Mouse (Mus musculus): ENCODE measurements around the gene Sar1b.
"Not testable (repeated sequence)": the region's sequence is repeated elsewhere in the genome, so short reads cannot be mapped to it uniquely, and the experiment has no call there.

The Sar1b gene

DNA sequence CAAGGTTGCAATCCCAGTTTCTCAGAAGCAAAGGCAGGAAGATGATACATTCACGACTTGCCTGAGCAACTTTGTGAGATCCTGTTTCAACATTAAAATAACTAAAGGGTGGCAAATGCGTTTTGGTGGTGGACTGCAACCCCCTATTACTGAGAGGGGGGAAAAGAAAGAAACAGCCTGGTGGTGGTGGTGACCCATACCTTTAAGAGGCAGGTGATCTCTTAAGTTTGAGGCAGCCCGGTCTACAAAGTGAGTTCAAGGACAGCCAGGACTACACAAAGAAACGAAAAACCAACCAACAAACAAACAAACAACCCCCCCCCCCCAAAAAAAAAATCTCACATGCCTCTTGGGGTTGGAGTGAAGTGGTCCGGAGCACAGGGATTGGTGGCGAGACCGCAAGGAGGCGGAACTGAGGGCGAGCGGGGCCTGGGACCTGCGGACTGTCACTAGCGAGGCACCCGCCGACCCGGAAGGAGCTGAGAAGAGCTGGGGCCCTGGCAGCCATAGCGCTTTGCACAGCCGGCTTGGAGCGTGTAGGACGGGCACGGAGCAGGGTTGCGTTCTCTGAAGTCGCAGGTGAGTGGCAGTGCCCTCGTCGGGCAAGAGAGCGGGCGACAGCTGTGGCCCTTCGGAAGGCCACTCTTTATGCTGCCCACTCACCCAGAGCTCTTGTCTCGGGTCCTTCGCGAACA lies at the start of gene Sar1b, which contains the start of gene Sec24a:
Gene Sar1b (plus strand): TSS at position 475 of the 695 bp plus-strand sequence.
Gene Sec24a (minus strand): TSS at position 422 of the 695 bp plus-strand sequence.
- DNase-seq, result peak; percentile 86

DNA sequence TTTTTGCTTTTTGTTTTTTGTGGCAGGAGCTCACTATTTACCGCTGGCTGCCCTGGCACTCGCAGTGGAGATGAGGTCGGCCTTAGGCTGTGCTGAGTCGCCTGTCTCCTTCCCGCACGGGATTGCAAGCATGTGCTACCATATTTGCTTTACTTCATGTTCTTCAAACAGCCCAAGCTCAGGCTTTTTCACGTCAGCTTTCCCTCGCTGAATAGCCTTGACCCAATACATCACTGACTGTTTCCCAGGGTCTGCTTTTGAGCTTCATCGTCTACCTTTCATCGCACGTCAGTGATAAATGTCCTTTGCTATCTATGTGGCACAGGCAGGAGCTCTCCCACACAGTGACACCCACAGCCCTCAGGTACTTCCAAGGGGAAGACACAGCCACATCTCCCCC lies 42.4 kb upstream of the Sar1b start:
- DNase-seq, result no peak

- DNase-seq, result no peak
These were observed 30.6 kb upstream of the Sar1b start for GRCm38 (mm10) chr11:51732883-51733282.

DNA sequence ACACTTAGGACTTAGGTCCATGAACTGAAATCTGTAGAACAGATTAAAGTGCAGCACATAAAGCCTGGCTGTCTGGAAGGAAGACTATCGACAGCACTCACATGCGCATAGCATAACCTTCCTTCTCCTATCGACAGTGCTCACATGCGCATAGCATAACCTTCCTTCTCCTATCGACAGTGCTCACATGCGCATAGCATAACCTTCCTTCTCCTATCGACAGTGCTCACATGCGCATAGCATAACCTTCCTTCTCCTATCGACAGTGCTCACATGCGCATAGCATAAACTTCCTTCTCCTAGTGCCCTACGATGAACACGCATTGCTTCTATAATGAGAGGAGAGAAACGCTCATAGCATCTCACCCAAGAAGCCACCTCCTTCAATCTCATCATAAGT lies 29.3 kb upstream of the Sar1b start:
- DNase-seq, result not testable (repeated sequence)

- DNase-seq, result no peak
These were observed 24.7 kb upstream of the Sar1b start for GRCm38 (mm10) chr11:51738651-51739403.

DNA sequence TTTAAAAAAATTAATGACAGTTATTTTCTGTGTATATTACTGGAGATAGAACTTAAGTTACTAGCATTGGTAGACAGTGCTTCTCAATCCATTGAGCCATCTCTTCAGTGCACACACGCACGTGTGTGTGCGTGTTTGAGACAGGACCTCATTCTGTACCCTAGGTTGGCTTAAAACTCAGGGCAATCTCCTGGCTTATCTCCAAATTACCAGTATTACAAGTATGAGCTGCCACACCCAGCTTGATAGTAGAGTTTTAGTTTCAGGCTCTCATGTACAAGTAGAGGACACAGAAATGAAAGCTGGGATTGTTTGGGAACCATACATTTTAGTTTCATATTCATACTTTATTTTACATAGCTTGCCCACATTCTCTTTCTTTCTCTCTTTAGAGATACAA lies 22.8 kb upstream of the Sar1b start:
- DNase-seq, result no peak

DNA sequence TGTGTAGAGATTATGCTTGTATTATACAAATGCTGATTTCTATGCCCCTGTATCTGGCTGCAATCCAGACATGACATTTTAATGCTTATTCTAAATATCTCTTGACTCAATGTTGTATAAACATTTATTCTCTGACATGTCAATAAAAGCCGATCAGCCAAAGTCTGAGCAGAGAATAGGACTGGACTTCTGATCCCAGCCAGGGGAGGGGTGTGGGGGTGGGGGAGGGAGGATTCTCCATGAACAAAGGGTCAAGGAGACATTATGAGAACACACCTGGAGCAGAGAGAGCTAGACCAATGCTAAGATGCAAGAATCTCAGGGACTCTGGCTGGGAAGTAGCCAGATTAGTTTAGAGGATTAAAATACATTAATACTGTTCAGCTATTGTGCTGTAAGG lies 17.4 kb upstream of the Sar1b start:
- DNase-seq, result no peak

- DNase-seq, result not testable (repeated sequence)
These were observed 11.8 kb upstream of the Sar1b start for GRCm38 (mm10) chr11:51751623-51752225.

DNA sequence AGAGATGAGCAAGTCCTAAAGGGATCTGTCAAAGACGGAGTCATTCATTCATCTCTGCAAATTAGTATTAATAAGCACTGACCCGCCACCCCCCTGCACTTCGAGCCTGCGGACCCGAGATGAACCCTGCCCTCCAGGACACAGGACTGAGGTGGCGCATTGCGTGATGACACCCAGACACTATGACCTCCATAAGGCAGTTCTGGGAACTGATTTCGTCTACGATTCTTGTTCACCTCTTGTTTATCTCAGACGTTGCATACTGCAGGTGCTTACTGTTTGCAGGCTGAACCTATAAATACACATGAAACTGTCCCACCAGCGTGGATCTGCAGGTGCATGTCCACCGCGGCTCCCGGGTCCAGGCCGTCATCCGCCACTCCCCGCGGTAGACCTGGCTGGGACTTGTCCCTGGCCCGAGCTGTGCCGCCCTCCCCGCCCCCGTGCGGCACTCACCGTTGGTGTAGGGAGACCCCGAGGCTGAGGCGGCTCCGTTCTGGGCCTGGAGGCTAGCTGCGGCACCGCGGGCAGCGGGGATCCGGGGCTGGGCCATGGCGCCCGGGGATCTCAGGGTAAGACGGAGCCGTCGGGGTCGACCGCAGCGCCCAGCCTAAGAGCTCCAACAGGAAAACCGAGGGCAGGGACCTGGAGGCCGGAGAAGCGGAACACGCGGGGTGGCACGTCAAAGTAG lies 7.7 kb upstream of the Sar1b start:
- no peak for DNase-seq

GRCm38 (mm10) chr11:51756352-51756771 lies 7.1 kb upstream of the Sar1b start:
- peak; percentile 94 for DNase-seq

DNA sequence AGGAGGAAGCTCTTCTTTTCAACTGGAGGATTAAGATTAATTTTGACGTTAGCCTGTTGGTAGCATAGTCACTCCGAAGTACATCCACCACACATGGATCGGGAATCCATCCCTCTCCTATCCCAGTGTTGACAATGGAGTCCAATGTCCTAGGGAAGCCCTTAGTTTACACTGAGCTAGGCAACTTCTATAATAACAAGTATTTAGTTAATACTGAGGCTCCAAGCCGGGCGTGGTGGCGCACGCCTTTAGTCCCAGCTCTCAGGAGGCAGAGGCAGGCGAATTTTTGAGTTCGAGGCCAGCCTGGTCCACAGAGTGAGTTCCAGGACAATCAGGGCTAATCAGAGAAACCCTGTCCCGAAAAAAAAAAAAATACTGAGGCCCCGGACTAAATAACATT lies 6.5 kb upstream of the Sar1b start:
- DNase-seq, result no peak

- no peak for DNase-seq
These were observed 5.9 kb upstream of the Sar1b start for GRCm38 (mm10) chr11:51757625-51758024.

GRCm38 (mm10) chr11:51758207-51758606 lies 5.3 kb upstream of the Sar1b start:
- not testable (repeated sequence) for DNase-seq

- DNase-seq, result no peak
These were observed 4.2 kb upstream of the Sar1b start for GRCm38 (mm10) chr11:51759251-51759650.

DNA sequence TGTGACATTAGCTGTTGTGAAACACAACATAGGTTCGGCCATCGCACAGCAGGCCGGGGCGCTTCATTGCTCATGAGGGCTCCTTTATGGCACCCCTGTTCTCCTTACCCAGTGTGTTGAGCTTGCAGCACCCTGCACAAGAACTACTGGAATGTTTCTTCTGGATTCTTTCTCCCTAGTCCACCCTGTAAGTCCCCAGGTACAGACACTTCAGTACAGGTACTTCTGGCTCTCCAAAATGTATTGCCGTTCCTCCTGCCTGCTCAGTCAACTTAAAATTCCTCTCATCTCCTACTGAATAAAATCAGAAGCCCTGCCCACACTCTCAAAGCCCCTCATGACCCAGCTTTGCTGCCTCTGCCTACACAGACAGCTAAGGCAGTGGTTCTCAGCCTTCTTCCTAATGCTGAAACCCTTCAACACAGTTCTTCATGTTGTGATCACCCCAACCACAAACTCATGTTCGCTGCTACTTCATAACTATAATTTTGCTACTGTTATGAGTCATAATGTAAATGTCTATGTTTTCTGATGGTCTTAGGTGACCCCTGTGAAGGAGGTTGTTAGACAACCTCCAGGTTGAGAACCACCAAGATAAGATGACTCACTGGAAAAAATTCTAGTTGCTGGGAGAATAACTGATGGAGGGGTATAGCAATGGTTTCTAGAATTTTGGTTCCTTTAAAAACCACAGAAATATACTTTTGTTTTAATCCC lies 3.4 kb upstream of the Sar1b start:
- DNase-seq, result no peak

GRCm38 (mm10) chr11:51761241-51761640 lies 2.2 kb upstream of the Sar1b start:
- DNase-seq, result no peak

DNA sequence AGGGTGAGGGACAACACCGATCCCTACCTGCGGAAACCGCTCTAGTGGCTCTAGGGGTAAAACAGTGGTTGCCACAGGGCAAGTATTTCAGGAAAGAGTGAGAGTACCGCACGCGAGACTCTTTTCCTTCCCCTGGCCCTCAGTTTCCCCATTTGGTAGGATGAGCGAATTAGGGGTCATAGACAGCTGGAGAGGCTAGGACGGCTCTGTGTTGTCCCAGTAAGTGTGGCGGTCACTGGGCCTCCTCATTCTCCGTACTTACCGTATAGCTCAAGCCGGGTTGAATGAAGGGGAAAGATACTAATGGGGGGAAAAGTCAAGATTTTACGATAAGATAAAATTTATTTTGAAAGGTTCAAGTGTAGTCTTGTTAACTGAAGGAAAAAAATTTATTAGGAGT lies 468 bp downstream of the Sar1b start:
- DNase-seq, result no peak

GRCm38 (mm10) chr11:51764816-51765215 lies 1.3 kb downstream of the Sar1b start:
- DNase-seq, result no peak

DNA sequence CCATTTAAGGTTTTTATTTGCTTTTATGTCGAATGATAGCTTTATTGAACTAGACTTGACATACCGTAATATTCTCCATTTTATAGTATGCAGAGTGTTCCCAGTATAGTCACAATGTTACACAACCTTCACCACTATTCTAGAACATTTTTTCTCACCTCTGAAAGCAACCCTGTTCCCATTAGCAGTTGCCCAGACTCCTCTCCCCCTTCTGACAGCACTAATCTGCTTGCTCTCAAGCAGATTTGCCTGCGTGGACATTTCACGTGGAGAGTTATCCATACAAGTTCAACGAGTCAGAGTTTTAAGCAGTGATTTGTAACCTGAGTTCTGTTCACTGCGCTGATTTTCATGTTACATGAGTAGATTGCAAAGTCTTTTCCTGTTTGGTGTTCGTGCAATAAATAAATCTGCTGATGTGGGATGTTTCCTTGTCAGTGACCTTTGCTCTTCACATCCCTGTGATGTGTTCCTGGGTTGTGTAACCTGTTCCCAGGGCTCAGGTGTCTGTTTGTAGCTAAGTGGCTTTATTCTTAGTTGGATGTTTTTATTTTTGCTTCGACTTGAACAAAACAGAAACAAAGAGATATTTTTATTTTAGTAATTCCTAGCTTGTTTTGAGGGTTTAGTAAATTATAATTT lies 4.2 kb downstream of the Sar1b start:
- DNase-seq, result peak; percentile 31

DNA sequence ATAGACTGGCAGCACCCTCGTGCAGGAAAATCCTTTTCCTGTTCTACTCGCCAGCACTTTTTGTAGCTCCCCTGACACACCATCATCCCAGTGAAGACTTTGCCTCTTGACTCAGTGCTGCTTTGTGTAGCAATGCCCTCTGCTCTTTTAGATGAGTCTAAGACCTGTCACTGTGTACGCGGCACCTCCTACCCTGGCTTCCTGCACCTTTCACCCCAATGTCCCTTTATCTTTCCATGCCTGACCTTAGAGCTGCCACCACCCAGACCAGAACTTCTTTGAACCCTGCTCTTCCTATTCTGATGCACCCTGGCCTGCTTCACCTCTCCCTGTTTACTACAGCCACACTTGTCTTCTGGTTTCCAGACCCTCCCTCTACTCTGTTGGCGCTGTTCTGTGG lies 4.8 kb downstream of the Sar1b start:
- DNase-seq, result peak; percentile 25

DNA sequence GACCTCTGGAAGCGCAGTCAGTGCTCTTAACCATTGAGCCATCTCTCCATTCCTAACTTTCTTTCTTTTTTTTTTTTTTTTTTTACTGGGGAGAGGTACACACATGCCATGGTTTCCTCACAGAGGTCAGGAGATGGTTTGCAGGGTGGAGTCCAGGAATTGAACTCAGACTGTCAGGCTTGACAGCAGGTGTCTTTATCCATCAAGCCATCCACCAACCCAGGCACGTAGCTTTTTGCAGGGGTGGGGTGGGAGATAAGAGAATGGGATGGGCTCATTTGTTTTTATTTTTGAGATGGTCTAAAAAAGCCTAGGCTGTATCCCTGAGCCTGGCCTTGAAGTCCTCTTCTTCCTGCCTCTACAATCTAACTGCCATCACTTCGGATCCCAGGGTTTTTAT lies 12.0 kb downstream of the Sar1b start:
- DNase-seq, result no peak

DNA sequence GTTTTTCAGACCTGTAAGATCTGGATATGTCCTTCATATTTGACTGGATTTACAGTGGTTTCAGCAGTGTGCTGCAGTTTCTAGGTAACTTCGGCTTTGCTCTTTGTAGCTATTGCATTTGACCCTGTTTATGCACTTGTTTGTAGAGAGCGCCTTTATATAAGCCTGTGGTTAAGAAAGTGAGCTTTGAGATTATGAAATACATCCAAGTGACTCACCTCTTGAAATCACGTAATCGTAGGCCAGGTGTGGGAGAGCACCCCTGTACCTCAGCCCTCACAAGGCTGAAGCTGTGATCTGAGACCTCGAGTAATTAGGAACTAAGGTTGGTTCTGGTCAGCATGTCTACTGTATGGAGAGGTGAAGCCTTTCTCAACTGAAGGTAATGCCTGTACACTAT lies 14.0 kb downstream of the Sar1b start:
- DNase-seq, result no peak
